Mouse (Mus musculus): ENCODE data around the gene Zdhhc14.

Gene Zdhhc14

DNA sequence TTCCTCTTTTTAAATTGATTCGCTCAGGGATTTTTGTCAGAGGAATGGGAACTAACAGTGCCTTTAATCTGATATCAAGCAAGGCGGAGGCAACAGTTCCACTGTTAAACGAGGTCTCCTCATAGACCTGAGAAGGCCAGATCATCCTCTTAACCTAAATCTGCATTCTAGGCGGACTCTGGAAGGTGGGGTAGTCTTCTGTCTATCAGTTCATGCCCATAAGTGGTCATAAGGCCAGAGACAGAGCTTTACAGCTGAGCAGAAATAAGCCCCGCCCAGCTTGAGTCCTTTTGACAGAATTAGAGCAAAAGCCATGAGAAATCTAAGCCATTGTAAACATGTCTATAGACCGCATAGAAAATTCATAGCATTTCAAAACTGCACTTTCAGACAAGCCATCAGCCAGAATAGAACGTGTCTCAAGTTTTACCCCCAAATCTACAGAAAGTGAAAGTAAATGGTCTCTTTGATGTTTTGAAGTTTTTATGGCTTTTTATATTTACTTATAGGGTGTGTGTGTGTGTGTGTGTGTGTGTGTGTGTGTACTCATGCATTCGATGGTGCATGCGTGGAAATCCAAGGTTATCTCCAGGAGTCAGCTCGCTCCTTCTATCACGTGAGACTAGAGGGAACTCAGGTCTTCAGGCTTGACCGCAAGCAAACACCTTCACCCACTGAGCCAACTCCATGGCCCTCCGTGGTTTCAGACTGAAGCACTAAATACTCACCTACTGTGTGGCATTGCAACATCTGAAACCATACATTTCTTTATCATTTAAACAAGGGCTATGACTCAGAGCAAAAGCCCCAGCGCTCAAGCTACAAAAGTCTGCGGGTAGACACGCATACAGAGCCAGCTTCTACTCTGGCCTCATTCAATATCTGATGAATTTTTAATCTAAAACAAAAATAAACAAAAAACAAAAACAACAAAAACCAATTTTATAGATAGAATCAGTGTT, 255.5 kb downstream of the Zdhhc14 start:
- DNase-seq, result no peak

DNA sequence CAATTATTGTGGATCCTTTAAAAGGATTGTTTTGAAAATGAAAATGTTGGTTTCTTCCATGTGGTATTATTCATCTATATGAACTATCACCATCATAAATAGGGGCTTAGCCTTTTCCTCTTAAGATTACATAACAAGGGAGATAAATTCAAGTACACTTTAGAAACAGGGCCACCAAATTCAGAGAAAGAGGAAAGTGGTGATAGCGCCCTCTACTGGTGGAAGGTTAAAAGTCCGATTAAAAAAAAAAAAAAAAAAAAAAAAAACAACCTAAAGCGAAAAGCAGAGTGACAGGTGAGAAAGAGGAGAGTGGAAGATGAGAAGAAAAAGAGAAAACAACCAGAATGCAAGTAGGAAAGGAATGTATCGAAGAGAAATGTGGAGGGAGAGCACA, 256.1 kb downstream of the Zdhhc14 start:
- DNase-seq, result peak in 1 of 2 experiments; percentile 42

DNA sequence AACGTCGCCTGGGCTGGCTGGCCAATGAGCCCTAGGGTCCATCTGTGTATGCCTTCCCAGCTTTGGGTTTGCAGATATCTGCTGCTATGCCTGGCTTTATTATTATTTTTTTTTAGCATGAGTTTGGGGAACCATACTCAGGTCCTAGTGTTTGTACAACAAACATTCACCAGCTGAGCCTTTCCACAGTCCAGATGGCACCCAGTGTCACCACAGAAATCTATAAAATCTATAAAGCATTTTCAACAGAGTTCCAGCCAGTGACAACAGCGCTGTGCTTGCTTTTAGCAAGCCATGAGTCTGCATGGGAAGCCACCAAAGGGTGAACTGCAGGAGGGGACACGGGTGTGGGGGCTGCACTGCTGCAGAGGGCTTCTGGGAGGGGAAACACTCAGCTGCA, 257.9 kb downstream of the Zdhhc14 start:
- no peak for DNase-seq

DNA sequence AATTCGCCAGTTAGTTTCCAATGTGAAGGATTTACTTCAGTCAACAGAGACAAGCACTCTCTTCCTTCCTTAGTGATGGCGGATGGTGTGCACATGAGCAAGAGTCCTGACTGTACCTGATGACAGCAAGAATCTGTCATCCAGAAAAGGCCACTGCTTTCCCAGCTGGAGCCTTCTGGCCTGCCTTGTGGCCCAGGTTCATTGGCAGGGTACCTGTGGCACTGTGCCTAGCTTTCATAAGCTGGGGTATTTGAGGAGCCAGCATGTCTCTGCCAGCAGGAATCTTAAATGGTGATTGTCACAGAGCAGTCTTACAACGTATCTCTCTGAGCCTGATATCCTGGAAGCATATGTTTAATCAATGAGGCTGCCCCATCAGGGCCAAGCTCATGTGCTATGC, 258.7 kb downstream of the Zdhhc14 start:
- no peak for DNase-seq

DNA sequence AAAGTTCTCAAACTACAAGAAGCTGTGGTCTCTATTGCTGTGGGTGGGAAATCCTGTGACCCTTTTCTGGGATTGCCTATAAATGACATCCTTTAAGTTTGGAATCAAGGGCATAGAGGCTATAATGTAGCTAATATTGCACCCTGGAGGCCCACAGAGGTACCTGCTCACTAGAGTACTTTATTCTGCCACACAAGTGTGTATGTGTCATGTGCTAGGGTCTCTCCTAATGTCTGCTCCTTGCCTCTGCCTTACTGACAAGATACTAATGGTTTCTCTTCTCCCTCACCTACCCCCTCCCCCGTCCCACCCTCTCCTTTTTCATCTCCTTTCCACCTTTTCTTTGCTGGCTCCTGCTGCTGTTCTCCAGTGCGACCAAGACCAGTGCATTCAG, 260.0 kb downstream of the Zdhhc14 start:
- no peak for DNase-seq

DNA sequence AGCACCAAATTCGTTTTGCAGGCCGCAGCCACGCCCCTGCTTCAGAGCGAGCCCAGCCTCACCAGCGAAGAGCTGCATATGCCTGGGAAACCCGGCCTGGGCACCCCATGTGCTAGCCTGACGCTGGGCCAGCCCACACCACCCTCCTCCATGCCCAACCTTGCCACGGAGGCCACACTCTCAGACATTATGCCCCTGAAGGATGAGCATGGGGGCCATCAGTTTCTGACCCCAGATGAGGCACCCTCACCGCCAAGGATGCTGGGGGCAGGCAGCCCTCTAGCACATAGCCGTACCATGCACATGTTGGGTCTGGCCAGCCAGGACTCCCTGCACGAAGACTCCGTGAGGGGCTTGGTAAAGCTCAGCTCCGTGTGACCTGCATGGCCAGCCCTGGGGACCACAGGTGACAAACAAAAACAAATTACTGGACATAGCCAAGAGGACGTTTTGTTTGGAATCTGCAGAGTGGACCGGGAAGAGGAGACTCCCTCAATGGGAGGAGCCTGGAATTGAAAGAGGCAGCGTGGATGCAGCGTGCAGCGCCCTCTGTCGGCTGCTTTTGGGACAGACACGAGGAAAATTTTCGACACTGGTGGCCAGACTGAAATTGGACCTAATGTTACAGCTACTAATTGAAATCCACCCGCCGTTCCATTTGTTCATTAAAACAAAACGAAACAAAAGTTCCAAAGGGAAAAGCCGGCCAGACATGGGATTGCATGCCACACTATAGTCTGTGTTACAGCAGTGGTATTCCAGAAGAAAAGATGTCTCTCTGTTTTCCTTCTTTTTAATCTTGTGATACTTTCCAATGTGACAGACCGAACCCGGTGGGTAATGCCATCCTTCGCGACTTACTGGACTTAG, 260.6 kb downstream of the Zdhhc14 start:
- DNase-seq, result peak; percentile 92 to 93

DNA sequence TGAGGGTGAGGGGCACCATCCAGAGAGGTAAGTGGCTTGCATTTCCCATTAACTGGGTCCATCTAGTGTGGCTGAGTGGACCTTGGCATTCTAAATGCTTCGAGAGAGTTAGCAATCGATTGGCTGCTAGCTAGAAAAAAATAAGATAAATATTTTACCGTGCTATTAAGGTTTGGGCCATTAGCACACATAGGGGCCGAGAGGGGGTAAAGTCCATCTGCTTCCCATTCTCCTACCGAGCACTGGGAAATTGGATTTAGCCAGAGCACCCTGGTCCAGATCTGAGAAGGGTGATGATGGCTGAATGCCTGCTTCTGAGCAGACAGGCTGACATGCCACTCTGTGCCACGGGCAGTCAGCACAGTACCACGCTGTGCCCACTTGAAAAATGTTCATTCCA, 263.1 kb downstream of the Zdhhc14 start:
- DNase-seq, result no peak

DNA sequence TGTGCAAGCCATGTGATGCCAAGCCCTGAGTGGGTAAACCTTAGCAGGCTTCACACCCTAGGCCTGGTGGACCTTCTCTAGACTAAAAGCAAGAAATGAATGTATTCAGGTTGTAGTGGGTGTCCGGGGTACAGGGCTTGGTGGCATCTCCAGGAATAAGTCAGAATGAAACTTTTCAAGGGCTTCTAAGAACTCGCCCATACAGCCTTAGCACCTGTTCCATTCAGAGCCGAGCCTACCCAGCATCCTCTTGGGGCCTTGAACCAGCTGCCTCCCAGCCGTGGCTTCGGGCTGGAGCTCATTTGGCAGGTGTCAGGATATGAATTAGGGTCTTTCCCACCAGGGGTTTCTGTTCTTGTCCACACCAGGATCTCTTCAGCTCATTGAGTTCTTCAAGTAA, 263.7 kb downstream of the Zdhhc14 start:
- no peak for DNase-seq

DNA sequence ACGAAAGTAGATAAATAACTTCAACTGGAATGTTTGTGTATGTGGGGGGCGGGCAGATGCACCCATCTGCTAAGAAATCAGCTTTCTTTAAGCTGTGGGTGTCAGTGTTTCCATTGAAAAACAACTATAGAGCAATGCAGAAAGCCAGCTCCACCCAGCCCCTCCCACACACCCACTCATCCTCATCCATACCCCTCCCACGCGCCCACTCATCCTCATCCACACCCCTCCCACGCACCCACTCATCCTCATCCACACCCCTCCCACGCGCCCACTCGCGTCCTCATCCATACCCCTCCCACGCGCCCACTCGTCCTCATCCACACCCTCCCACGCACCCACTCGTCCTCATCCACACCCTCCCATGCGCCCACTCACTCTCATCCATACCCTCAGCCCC, 264.5 kb downstream of the Zdhhc14 start:
- DNase-seq, result peak; percentile 38 to 58

DNA sequence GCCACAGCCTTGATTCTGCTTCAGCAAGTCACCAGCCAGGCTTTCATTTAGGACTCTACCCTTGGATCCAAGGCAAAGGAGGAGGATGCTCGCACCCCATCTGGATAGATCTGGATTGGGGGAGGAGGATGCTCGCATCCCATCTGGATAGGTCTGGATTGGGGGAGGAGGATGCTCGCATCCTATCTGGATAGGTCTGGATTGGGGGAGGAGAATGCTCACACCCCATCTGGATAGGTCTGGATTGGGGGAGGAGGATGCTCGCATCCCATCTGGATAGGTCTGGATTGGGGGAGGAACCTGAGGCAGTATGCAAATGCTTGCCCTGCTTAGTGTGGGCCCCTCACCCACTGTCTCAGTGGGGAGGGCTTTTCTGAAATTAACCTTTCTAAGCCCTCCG, 271.4 kb downstream of the Zdhhc14 start:
- DNase-seq, result no peak

DNA sequence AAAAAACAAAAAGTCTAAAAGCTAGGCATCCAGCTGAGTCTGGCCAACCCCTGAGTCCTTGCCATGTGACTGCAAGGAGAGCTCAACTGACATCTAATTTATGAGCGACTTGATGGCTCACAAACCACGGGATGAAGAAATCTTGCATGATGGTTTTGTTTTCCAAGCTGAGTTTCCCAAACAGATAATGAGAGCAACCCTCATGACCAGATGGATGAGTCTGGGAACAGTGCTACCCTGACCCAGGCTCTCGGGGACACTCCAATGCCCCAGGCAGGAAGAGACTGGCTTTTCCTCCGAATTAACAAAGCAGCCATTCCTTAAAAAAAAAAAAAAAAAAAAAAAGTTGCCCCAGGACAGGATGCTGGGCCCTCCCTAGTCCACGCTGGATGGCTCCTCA, 271.9 kb downstream of the Zdhhc14 start:
- DNase-seq, result no peak

DNA sequence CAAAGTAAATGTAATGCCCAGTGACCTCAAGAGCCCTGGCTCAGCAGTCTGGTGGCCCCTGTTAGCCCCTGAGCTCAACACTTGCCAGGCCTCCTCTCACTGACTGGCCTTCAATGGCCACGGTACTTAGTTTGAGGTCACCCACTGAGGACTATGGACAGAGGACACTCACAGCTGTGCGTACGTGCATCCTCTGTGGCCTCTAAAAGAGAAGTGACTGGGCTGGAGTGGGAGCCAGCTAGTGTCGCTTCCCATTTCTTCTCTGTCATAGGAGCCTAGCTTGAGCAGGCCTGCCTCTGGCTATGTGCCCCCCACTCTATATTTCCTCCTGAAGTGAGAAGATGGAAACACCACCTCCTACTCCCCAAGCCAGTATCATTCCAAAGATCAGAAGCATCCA, 273.4 kb downstream of the Zdhhc14 start:
- no peak for DNase-seq

DNA sequence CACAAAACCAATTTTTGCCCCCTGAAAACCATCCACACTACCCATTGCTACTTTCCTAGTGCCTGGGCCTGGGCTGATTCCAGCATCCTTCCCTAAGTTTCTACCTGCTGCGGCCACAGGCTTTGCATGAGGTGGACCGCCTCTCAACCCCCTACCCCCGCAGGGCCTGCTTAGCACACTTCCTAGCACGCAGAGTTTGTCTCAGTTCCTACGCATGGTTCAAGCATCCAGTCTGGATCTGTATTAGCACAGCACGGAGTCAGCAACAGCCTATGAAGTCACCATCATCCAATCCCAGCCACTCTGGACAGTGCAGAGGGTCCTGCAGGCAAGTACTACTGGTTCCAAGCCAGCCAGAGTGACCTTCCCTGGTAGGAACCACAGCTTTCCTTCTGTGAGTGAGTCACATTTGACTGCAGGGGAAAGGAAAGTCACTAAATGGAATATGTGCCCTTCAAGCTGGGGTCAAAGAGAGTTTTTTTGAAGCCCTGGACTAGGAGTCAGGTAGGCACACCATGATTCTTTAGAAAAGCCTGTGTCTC, 275.9 kb downstream of the Zdhhc14 start:
- no peak for DNase-seq

DNA sequence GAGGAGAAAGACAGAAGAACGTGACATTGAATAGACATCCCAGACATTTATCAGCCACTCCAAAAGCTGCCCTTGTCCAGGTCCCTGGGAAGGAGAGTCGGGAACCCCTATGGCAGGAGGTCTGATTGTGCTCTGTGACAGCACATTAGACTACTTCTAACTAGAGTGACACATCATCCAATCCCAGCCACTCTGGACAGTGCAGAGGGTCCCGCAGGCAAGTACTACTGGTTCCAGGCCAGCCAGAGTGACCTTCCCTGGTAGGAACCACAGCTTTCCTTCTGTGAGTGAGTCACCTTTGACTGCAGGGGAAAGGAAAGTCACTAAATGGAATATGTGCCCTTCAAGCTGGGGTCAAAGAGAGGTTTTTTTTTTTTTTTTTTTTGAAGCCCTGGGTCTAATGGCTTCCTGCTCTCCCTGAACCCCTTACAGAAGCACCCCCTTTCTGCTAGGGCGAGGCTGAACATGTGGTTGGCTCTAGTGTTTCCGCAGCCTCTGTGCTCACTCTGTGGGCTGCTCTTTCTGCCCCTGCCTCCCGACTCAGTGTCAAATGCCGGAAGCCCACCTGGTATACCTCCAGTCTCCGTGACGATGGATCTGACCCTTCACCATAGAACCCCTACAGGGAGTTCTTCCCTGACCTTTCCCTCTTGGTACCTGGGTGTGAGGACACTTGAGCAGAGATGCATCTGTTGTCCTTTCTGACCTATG, 276.6 kb downstream of the Zdhhc14 start:
- DNase-seq, result no peak

DNA sequence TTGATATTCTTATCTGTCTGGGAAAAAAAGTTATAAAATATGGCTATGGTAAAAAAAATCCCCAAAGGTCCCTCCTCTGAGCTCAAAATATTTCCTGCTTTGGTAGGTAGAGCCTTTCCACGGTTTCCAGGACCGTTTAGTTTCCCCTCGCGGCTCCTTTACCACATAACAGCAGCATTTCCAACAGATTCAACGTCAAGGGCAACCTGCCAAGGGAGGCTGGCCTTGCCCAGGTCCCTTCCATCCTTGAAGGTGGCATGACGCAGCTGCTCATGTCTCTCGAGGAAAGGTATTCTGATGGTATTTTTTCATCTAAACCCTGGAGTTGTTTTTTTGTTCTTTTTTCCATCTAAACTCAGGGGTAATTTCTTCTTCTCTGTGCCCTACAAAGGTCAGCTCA, 277.4 kb downstream of the Zdhhc14 start:
- peak; percentile 65 to 73 for DNase-seq

DNA sequence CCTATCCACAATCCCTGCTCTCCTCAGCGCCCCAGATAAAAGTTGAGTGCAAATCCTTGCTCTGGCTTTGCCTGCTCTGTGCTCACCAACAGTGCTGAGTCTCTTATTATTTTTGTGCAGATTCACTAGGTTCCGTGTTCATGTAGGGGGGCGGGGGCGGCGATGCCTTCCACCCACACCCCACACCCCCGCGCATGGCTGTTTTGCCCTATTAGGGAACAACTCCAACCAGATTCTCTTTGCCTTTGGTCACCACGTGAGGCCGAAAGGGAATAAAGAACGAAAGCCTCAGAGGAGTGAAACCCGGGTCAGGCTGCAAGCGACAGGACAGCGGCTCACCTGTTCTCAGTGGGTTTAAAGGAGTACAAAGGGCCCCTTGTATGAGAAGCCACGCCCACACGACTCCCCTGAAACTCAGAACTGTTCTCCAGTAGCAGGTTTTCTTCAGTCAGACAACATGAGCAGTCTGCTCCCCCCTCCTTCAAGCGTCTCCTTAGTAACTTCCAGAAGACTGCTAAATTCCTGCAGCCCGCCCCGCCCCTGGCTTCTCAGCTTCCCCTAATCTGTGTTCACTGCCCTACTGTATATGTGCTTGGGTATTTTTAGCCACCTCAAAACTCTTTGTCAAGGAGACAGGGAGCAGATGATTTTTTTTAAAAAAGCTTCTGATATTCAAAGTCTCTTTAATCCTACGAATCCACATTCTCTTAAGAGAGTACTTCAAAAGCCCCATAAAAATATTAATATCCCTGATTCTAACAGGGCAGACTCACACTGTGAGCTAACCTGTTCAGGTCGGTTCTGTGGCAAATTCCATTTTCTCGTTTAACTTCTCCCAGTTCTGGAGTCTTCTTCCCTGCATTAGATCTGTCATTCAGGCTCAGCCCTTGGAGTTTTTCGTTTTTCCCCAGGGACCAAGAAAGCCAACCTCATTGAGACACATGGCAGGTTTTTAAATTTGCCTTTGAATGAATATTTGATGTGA, 278.2 kb downstream of the Zdhhc14 start:
- peak; percentile 77 to 86 for DNase-seq

DNA sequence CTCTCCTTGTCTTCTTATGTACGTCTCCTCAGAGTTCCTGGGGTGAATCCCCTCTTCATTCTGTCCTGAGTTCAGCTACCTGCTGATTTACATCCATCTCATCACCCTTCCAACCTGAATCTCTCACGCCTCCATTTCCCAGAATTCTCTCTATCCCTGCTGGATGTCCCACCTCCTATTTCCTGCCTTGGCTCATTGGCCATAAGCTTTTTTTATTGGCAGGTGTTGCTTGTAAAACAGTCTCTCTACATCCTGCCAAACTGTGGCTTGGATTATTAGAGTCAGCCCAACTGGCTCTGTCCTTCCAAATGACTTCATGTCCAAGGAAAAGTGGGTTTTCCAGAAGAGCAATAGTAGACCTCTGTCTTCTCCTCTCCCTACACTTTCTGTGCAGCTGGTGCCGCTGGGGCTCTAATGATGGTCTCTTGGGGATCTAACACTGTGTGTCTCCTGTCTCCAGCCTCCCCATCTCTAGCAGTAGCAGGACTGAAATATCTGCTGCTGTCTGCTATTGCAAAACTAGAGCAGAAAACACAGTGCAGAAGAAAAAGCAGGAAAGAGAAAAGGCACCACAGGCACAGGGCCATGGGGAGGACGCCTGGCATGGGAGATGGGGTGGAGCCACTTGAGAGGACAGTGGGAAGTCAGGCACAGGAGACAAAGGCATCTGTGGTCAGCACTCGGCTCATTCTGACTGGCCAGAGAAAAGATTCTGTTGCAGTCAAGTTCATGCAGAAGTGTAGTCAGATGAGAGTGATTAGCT, 288.0 kb downstream of the Zdhhc14 start:
- peak in 1 of 2 experiments; percentile 1 for DNase-seq

DNA sequence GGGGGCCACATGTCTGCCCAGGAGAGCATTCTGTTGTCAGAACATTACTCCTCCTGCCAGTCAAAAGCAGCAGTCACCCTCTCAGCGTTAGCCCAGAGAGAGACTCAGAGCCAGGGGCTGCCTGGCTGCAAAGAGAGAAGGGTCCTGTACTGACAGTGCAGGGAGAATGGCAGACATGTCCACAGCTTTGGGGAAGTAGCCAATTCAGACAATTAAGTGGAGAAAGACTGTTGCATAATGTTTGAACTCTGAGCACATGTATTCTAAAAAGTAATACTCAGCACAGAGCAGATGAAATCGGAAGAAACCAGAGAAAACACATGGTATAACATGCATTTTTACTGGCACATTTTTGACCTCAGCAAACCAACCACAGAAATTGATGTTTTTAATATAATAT, 292.9 kb downstream of the Zdhhc14 start:
- no peak for DNase-seq

DNA sequence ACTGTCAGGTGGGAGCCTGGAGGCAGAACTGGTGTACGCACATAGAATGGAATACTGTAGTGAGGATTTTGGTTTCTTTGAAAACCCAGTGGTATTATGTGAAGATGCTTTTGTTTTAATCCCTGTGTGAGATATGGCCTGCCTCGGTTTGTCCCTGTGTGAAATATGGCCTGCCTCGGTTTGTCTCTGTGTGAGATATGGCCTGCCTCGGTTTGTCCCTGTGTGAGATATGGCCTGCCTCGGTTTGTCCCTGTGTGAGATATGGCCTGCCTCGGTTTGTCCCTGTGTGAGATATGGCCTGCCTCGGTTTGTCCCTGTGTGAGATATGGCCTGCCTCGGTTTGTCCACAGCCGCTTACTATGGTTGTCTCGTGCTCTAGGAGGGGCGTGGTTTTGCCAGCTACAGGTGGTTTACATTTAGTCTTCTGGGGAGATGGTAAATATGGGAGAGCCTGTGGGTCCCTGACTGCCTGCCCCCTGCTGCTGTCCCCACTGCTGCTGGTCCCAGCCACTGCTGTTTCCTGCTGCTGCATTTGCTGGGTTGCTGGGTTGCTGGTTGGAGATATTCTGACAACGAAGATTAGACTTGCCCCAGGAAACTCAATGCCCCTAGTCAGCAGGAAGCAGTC, 299.9 kb downstream of the Zdhhc14 start:
- no peak for DNase-seq

DNA sequence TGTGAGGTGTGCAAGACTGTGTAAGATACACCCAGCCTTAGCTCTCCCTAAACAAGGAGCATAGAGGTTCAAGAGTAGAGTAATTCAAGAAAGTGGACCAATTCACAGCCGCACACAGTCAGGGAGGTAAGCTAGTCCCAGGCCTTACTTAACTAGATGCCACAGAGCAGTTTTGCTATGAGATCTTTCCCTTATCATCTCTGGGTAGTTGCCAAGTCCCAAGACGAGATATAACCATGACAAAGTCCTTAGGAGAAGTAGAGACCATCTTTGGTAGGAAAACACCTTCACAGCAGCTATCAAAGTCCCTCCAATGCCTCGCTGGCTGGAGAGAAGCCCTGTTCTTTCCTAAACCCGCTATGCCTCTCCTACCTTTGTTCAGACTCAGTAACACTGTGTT, 301.2 kb downstream of the Zdhhc14 start:
- no peak for DNase-seq

Measured in kidney, postnatal 4 days (tissue).